Mouse (Mus musculus): Measurements from ENCODE around the gene Mrpl58.

DNA sequence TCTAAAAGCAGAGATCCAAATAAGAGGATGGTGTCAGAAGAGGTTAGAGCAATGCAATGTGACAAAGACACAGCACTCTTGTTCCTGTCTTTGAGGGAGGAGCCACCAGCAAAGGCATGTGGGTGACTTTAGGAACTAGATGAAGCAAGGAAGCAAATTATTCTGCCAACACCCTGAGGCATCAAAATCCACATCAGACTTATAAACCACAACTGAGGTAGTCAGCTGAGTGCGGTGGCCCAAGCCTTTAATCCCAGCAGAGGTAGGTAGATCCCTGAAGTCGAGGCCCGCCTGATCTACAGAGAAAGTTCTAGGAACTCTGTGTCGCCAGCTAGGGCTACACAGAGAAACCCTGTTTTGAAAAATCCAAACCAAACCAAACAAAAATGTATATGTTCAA, 26.3 kb upstream of the Mrpl58 start:
- TF ChIP-seq GATA1 (IDR thresholded peaks at IDR 0.05; ENCODE audit: low read length) (no peak), TAL1 (IDR thresholded peaks at IDR 0.05; ENCODE audit: low read length) (no peak)

All from erythroblast, embryonic 14.5 days (primary cell).